Mouse (Mus musculus) liver, embryonic 14.5 days (tissue): ENCODE data around the gene Tnfaip2. TPM values are rescaled to one million over a fixed set of nuclear protein-coding genes. Genes with fewer than 3 reads are reported as not detected.
A peak's percentile ranks its signal among the peaks of the same experiment; 100 is the strongest.

Experiments used
- ATAC-seq: fragments of 200-750 bp; cut with Nextera tagmentation; 2 replicates; pipeline ENCODE4 v1.8.0; 2017; ENCODE audit warnings: moderate number of reproducible peaks, mild to moderate bottlenecking, moderate library complexity; ENCODE audit not compliant: insufficient read depth
- DNase-seq, 3 experiments: peaks; one replicate each; pipeline ENCODE4 v3.0.0-alpha.2; 2012 to 2013; ENCODE audit warnings: low read depth in 3 of 3, low spot score in 3 of 3
- H3K27ac ChIP-seq: fragments of 300-500 bp; sonication (generic); 2 replicates; pipeline ENCODE4 v1.5.1; 2014; ENCODE audit warnings: moderate library complexity, mild to moderate bottlenecking, control low read depth, inconsistent platforms
- H3K27me3 ChIP-seq: fragments of 300-500 bp; sonication (generic); 2 replicates; pipeline ENCODE4 v1.6.1; 2014; ENCODE audit warnings: mild to moderate bottlenecking, low read length, moderate library complexity; ENCODE audit not compliant: control insufficient read depth, insufficient read depth
- H3K36me3 ChIP-seq: fragments of 300-500 bp; sonication (generic); replicated peaks from 2 replicates; pipeline ENCODE4 v1.6.1; 2014; ENCODE audit warnings: low read depth; ENCODE audit not compliant: control insufficient read depth, insufficient read depth
- H3K4me1 ChIP-seq, 2 experiments: fragments of 200-500 bp in 1 of 2; fragments of 300-500 bp in 1 of 2; sonication (generic) in 1 of 2; replicated peaks; 2 replicates each; pipeline ENCODE4 v1.6.1; 2012 to 2014; ENCODE audit warnings: antibody characterized with exemption in 1 of 2, inconsistent platforms in 1 of 2, low read length in 1 of 2; ENCODE audit not compliant: control insufficient read depth in 2 of 2, insufficient read depth in 2 of 2
- H3K4me2 ChIP-seq: fragments of 300-500 bp; sonication (generic); 2 replicates; pipeline ENCODE4 v1.6.1; 2014; ENCODE audit warnings: low read depth, mild to moderate bottlenecking, control low read depth, moderate library complexity
- H3K4me3 ChIP-seq, 2 experiments: fragments of 200-500 bp in 1 of 2; fragments of 300-500 bp in 1 of 2; sonication (generic) in 1 of 2; 2 replicates each; pipeline ENCODE4 v1.5.1; 2012 to 2014; ENCODE audit warnings: low read depth in 2 of 2, low read length in 2 of 2, mild to moderate bottlenecking in 2 of 2, control low read depth in 1 of 2, inconsistent platforms in 1 of 2, moderate library complexity in 1 of 2; ENCODE audit not compliant: insufficient read depth in 1 of 2
- H3K9ac ChIP-seq: fragments of 300-500 bp; sonication (generic); replicated peaks from 2 replicates; pipeline ENCODE4 v1.6.1; 2014; ENCODE audit warnings: mild to moderate bottlenecking, control low read depth, moderate library complexity
- H3K9me3 ChIP-seq: fragments of 300-500 bp; sonication (generic); 2 replicates; pipeline ENCODE4 v1.6.1; 2016; ENCODE audit warnings: low read length, mixed read lengths; ENCODE audit not compliant: control insufficient read depth
- CTCF ChIP-seq: IDR thresholded peaks from 2 replicates; pipeline ENCODE4 v1.5.1; 2016; ENCODE audit warnings: antibody characterized with exemption, low read depth, control low read depth
- EP300 ChIP-seq: IDR thresholded peaks from 2 replicates; pipeline ENCODE4 v1.6.1; 2016; ENCODE audit warnings: antibody characterized with exemption, low read depth
- WGBS: fragments of 180-500 bp; shearing (Covaris S2); extraction: QIAGEN DNeasy Blood & Tissue Kit; methylation state at CpG from one replicate; pipeline ENCODE4 v1.1.7; 2014; ENCODE audit not compliant: insufficient replicate concordance; 5-methylcytosine and 5-hydroxymethylcytosine counted together
- polyA plus RNA-seq, 2 experiments: library from polyadenylated mRNA; depleted of rRNA in 1 of 2; stranded (reverse) in 1 of 2; unstranded in 1 of 2; fragments of >200 nt; fragmentation: Nextera tagmentation in 1 of 2; extraction: Ambion mirVana in 1 of 2; gene quantifications; 2 replicates each; pipeline versions ENCODE4 v1.2.1 to v1.2.3; 2012 to 2014

Tnfaip2 gene
- polyA plus RNA-seq, 2 experiments = 57.6 to 78.7 TPM

GRCm38 (mm10) chr12:111457742-111458141, 15.5 kb downstream of the Tnfaip2 start:
- Histone ChIP-seq H3K27me3 (no peaks in the 10 kb centered on the region; the same call in 1 of the 2 replicates), H3K4me2 (no peak overlapping the region), H3K9me3 (no peaks in the 10 kb centered on the region), H3K9ac (no peak overlapping the region), H3K36me3 (peaks cover 22% of the 10 kb centered on the region), H3K4me3 (no peak overlapping the region), H3K27ac (no peak overlapping the region), H3K4me1 (peaks cover 0 to 2% of the 10 kb centered on the region in 2 experiments; a peak in 1 of 4 replicates)
- ATAC-seq (no peak), DNase-seq (no peak)
- no peak for TF ChIP-seq EP300
- TF ChIP-seq CTCF = no peak
- 58% methylated on average over 1 of the region's 1 CpGs for WGBS

- ATAC-seq (no peak), DNase-seq (no peak)
- Histone ChIP-seq H3K9ac (no peak overlapping the region), H3K9me3 (no peaks in the 10 kb centered on the region), H3K27me3 (no peaks in the 10 kb centered on the region), H3K4me3 (no peak overlapping the region), H3K4me2 (no peak overlapping the region), H3K36me3 (no peaks in the 10 kb centered on the region), H3K4me1 (no peaks in the 10 kb centered on the region; a peak in 1 of 4 replicates), H3K27ac (no peak overlapping the region)
- 58% methylated on average over 7 of the region's 7 CpGs for WGBS
- TF ChIP-seq EP300 (no peak), CTCF (no peak)
Measured at GRCm38 (mm10) chr12:111463570-111463969, 21.3 kb downstream of the Tnfaip2 start.

- H3K27me3 ChIP-seq = no peaks in the 10 kb centered on the region; the same call in 1 of the 2 replicates
- H3K4me2 ChIP-seq = no peak overlapping the region
- TF ChIP-seq EP300 = no peak
- no peak for TF ChIP-seq CTCF
- H3K9me3 ChIP-seq = no peaks in the 10 kb centered on the region
- no peak overlapping the region for H3K9ac ChIP-seq
- H3K27ac ChIP-seq = no peak overlapping the region
- no peak for DNase-seq
- H3K4me1 ChIP-seq = no peaks in the 10 kb centered on the region; a peak in 1 of 4 replicates
- no peak for ATAC-seq
- no peak overlapping the region for H3K4me3 ChIP-seq
- H3K36me3 ChIP-seq = no peaks in the 10 kb centered on the region
- WGBS = 82% methylated on average over 3 of the region's 3 CpGs
Measured at GRCm38 (mm10) chr12:111466369-111466768, 24.1 kb downstream of the Tnfaip2 start.

GRCm38 (mm10) chr12:111468206-111468605, 25.9 kb downstream of the Tnfaip2 start:
- no peaks in the 10 kb centered on the region for H3K36me3 ChIP-seq
- DNase-seq (no peak), ATAC-seq (no peak)
- H3K27me3 ChIP-seq = no peaks in the 10 kb centered on the region; the same call in 1 of the 2 replicates
- TF ChIP-seq CTCF = no peak
- TF ChIP-seq EP300 = no peak
- 63% methylated on average over 7 of the region's 7 CpGs for WGBS
- H3K9me3 ChIP-seq = no peaks in the 10 kb centered on the region
- no peak overlapping the region for H3K27ac ChIP-seq
- no peak overlapping the region for H3K4me3 ChIP-seq
- H3K4me1 ChIP-seq = no peaks in the 10 kb centered on the region; a peak in 1 of 4 replicates
- H3K9ac ChIP-seq = no peak overlapping the region
- no peak overlapping the region for H3K4me2 ChIP-seq

- H3K27ac ChIP-seq = no peak overlapping the region
- H3K9ac ChIP-seq = no peak overlapping the region
- DNase-seq (peak; percentile 55 to 58 (median 57)), ATAC-seq (peak; percentile 64; the same call in 1 of the 2 replicates)
- no peaks in the 10 kb centered on the region for H3K9me3 ChIP-seq
- H3K4me1 ChIP-seq = no peaks in the 10 kb centered on the region
- 5% methylated on average over 8 of the region's 8 CpGs for WGBS
- H3K4me3 ChIP-seq = no peak overlapping the region
- no peaks in the 10 kb centered on the region for H3K36me3 ChIP-seq
- no peak for TF ChIP-seq EP300
- TF ChIP-seq CTCF = peak; percentile 95
- no peak overlapping the region for H3K4me2 ChIP-seq
- no peaks in the 10 kb centered on the region; the same call in 1 of the 2 replicates for H3K27me3 ChIP-seq
Measured at GRCm38 (mm10) chr12:111469507-111469906, 27.2 kb downstream of the Tnfaip2 start.
